Comparison of ENCODE assay signal across 9 mouse cellular contexts in genomic region chr2:27304741-27305140, GRCm38 (mm10). TPM values are rescaled to one million over a fixed set of nuclear protein-coding genes. Genes with fewer than 3 reads are reported as not detected.
DNase-seq lines count a peak whose midpoint lies in the region; ATAC-seq and TF ChIP-seq lines count a peak whose summit lies in the region.
"Had no signal": no experiment of that assay in that cellular context is flagged by ENCODE, and none has a peak within 500 bp of the region (broad histone marks: within the 10 kb centered on the region; RNA-seq: fewer than 3 reads in every experiment).

No protein-coding gene starts in this region.

- ATAC-seq in midbrain, embryonic 14.5 days (ENCODE audit: low FRiP score, low TSS enrichment), result no peak
- ATAC-seq in midbrain, embryonic 11.5 days (ENCODE audit: low FRiP score), result no peak
- ATAC-seq in intestine, embryonic 16.5 days, result peak; percentile 44; the same call in 1 of the 2 replicates
- ATAC-seq in lung, postnatal 0 days, result peak; percentile 70

- peak; percentile 68 to 70 for DNase-seq in cerebellum, postnatal 10 days
- DNase-seq in cerebellum, adult 11-12 months, result no peak
- DNase-seq in midbrain, embryonic 14.5 days, result peak; percentile 28
- no peak for DNase-seq in midbrain, embryonic 11.5 days (ENCODE audit: low spot score, missing footprints)
- DNase-seq in lung, postnatal 0 days (ENCODE audit: low spot score), result peak; percentile 54
- no peak for DNase-seq in left cerebral cortex, adult 11 months (ENCODE audit: low spot score)
- DNase-seq in natural killer cell, adult 2 months (ENCODE audit: low spot score in 2 of 2), result no peak

- no peak overlapping the region for H3K9ac ChIP-seq in midbrain, embryonic 14.5 days (replicated peaks; ENCODE audit: low read length)
- H3K9ac ChIP-seq in midbrain, embryonic 11.5 days (ENCODE audit: low read length), result no peak overlapping the region
- H3K9ac ChIP-seq in intestine, embryonic 16.5 days (ENCODE audit: low read depth, low read length), result no peak overlapping the region
- H3K9ac ChIP-seq in lung, postnatal 0 days (replicated peaks; ENCODE audit: low read depth), result no peak overlapping the region
- H3K9ac ChIP-seq: embryonic facial prominence, embryonic 15.5 days had no signal

- no peak for TF ChIP-seq CTCF in lung, postnatal 0 days (IDR thresholded peaks at IDR 0.05)

- 60% methylated on average over 13 of the region's 13 CpGs for WGBS in midbrain, embryonic 14.5 days
- 82% methylated on average over 13 of the region's 13 CpGs for WGBS in midbrain, embryonic 11.5 days
- WGBS in intestine, embryonic 16.5 days, result 56% methylated on average over 13 of the region's 13 CpGs
- 30% methylated on average over 13 of the region's 13 CpGs for WGBS in lung, postnatal 0 days

- H3K27ac ChIP-seq in midbrain, embryonic 14.5 days (replicated peaks; ENCODE audit: low read depth, low read length), result no peak overlapping the region; the same call in 1 of the 2 replicates
- no peak overlapping the region for H3K27ac ChIP-seq in midbrain, embryonic 11.5 days (ENCODE audit: low read depth, low read length)
- H3K27ac ChIP-seq in intestine, embryonic 16.5 days (ENCODE audit: low read length), result no peak overlapping the region
- no peak overlapping the region for H3K27ac ChIP-seq in lung, postnatal 0 days (ENCODE audit: low read length)
- H3K27ac ChIP-seq: embryonic facial prominence, embryonic 15.5 days had no signal

- H3K4me2 ChIP-seq in midbrain, embryonic 14.5 days (ENCODE audit: low read length), result no peak overlapping the region
- H3K4me2 ChIP-seq in midbrain, embryonic 11.5 days, result no peak overlapping the region
- H3K4me2 ChIP-seq in intestine, embryonic 16.5 days (ENCODE audit: low read depth, low read length), result no peak overlapping the region
- H3K4me2 ChIP-seq in lung, postnatal 0 days (replicated peaks; ENCODE audit: low read depth, low read length), result no peak overlapping the region
- H3K4me2 ChIP-seq: embryonic facial prominence, embryonic 15.5 days had no signal

- no peak overlapping the region for H3K4me3 ChIP-seq in midbrain, embryonic 14.5 days (replicated peaks; ENCODE audit: low read depth, low read length)
- no peak overlapping the region for H3K4me3 ChIP-seq in midbrain, embryonic 11.5 days (ENCODE audit: low read depth, low read length)
- H3K4me3 ChIP-seq in intestine, embryonic 16.5 days (ENCODE audit: low read length), result no peak overlapping the region
- H3K4me3 ChIP-seq in lung, postnatal 0 days (ENCODE audit: low read depth, low read length), result no peak overlapping the region
- H3K4me3 ChIP-seq: embryonic facial prominence, embryonic 15.5 days had no signal

- peaks cover 25% of the 10 kb centered on the region for H3K4me1 ChIP-seq in midbrain, embryonic 14.5 days (ENCODE audit: control insufficient read depth, insufficient read depth, low read length)
- peaks cover 16% of the 10 kb centered on the region for H3K4me1 ChIP-seq in midbrain, embryonic 11.5 days (ENCODE audit: control insufficient read depth, insufficient read depth, low read length)
- H3K4me1 ChIP-seq in intestine, embryonic 16.5 days (ENCODE audit: control insufficient read depth, insufficient read depth, low read length), result peaks cover 4% of the 10 kb centered on the region; the same call in 1 of the 2 replicates
- peaks cover 16% of the 10 kb centered on the region; the same call in 1 of the 2 replicates for H3K4me1 ChIP-seq in lung, postnatal 0 days (ENCODE audit: insufficient read depth, low read depth, low read length)

- TF ChIP-seq EP300 in lung, postnatal 0 days (IDR thresholded peaks at IDR 0.05), result no peak

- no peaks in the 10 kb centered on the region for H3K9me3 ChIP-seq in midbrain, embryonic 14.5 days (ENCODE audit: control insufficient read depth, low read length)
- H3K9me3 ChIP-seq in midbrain, embryonic 11.5 days (ENCODE audit: control insufficient read depth, low read length), result no peaks in the 10 kb centered on the region
- no peaks in the 10 kb centered on the region for H3K9me3 ChIP-seq in intestine, embryonic 16.5 days (ENCODE audit: control insufficient read depth, low read length)
- H3K9me3 ChIP-seq in lung, postnatal 0 days (ENCODE audit: low read length), result no peaks in the 10 kb centered on the region
- H3K9me3 ChIP-seq: embryonic facial prominence, embryonic 15.5 days had no signal

- H3K27me3 ChIP-seq in midbrain, embryonic 14.5 days (ENCODE audit: control insufficient read depth, insufficient read depth, low read length), result no peaks in the 10 kb centered on the region
- H3K27me3 ChIP-seq in midbrain, embryonic 11.5 days (ENCODE audit: control insufficient read depth, insufficient read depth, low read length), result no peaks in the 10 kb centered on the region
- H3K27me3 ChIP-seq in intestine, embryonic 16.5 days (replicated peaks; ENCODE audit: control insufficient read depth, insufficient read depth, low read length), result no peaks in the 10 kb centered on the region
- no peaks in the 10 kb centered on the region for H3K27me3 ChIP-seq in lung, postnatal 0 days (replicated peaks; ENCODE audit: insufficient read depth, low read length)
- H3K27me3 ChIP-seq: embryonic facial prominence, embryonic 15.5 days had no signal

- H3K36me3 ChIP-seq in midbrain, embryonic 14.5 days (ENCODE audit: control insufficient read depth, insufficient read depth, low read length), result no peaks in the 10 kb centered on the region
- no peaks in the 10 kb centered on the region for H3K36me3 ChIP-seq in midbrain, embryonic 11.5 days (ENCODE audit: control insufficient read depth, insufficient read depth, low read length)
- H3K36me3 ChIP-seq in intestine, embryonic 16.5 days (ENCODE audit: control insufficient read depth, insufficient read depth, low read length), result no peaks in the 10 kb centered on the region
- H3K36me3 ChIP-seq in lung, postnatal 0 days (ENCODE audit: insufficient read depth, low read length), result no peaks in the 10 kb centered on the region
- H3K36me3 ChIP-seq: embryonic facial prominence, embryonic 15.5 days had no signal

RNA-seq across cellular contexts. Expression of gene Sardh, which starts 56.6 kb away (rescaled TPM):
- 3.2 and 4.5 TPM in 2 replicates for polyA plus RNA-seq in midbrain, embryonic 14.5 days (2014; fragmentation: Nextera tagmentation; extraction: Ambion mirVana)
- 3.6 and 4.4 TPM in 2 replicates for polyA plus RNA-seq in midbrain, embryonic 11.5 days (2014; fragmentation: Nextera tagmentation; extraction: Ambion mirVana)
- 9.5 and 10.1 TPM in 2 replicates for polyA plus RNA-seq in intestine, embryonic 16.5 days (2015; fragmentation: Nextera tagmentation; extraction: Ambion mirVana)
- polyA plus RNA-seq in lung, postnatal 0 days (2015; fragmentation: Nextera tagmentation; extraction: Ambion mirVana), result 11.5 and 12.6 TPM in 2 replicates

Comparison
In these comparisons a context has a peak if more than half of its experiments do, and no peak if none do; other contexts are left out.
1. DNase-seq: peak in cerebellum, postnatal 10 days (2 of 2), midbrain, embryonic 14.5 days (single experiment) and lung, postnatal 0 days (single experiment); none in cerebellum, adult 11-12 months (single experiment), midbrain, embryonic 11.5 days (single experiment), left cerebral cortex, adult 11 months (single experiment) and natural killer cell, adult 2 months (0 of 2).
2. ATAC-seq: peak in intestine, embryonic 16.5 days (single experiment) and lung, postnatal 0 days (single experiment); none in midbrain, embryonic 14.5 days (single experiment) and midbrain, embryonic 11.5 days (single experiment).